Mouse (Mus musculus) embryo, embryonic 10.5 days (tissue): ENCODE results near the gene Hs1bp3.

Experiments
- DNase-seq: peaks from one replicate; pipeline ENCODE4 v3.0.0-alpha.2; 2015; ENCODE audit warnings: low spot score

The Hs1bp3 gene

DNA sequence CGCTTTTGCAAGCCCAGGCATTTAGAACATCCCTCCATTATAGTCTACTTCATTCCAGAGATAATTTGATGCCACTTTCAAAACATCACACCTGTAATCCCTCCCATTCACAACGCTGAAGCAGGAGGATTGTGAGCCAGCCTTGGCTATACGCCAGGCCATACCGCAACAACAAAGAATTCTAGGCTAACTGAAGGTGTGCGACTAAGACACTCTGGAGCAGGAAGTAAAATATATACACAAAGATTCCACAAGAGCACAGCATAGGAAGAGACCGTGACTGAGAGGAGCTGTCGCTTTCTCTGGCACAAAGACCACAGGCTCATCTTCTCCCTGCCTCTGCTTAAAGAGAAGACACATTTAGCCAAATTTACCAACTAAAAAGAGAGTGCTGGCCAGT is 49.2 kb downstream of the Hs1bp3 start:
- no peak for DNase-seq

DNA sequence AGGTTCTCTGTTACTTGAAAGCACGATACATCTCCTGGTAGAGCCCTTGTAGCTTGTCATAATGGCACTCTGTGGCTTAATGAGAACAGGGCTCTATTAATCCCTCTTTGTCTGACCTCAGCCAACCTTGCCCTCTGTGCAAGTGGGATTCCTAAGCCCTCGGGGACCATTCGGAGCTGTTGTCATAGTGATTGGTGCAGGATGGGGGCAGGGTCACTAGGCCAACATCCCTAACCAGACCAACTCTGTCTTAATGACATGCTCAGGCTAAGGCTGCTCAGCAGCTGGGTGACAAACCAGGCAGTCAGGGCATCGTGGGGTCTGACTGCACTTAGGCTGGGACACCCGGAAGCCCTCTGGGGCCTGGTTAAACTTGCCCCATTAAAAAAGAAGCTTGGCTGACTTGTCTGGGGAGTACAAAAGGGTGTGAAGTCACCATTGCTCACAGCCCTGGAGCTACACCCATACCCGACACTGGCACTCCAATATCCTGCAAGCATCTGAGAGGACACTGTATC is 51.1 kb downstream of the Hs1bp3 start:
- peak; percentile 92 for DNase-seq

DNA sequence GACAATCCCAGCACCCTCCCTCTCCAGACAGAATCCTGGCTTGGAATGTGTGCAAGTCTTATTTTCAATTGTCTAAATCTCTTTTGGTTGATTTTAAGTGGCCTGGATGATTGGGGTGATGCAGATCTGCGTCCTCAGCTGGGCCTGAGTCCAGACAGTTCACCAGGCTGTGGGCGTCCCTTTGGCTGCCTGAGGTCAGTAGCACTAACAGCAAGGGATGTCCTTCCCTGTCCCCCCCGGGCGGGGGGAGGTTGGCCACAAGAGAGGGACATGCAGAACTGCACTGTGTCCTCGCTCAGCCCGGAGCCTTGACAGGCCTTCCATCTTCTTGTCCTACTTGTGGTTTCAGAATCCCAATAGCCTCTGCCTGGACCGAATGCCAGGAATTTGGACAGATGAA is 52.1 kb downstream of the Hs1bp3 start:
- DNase-seq: peak; percentile 38

DNA sequence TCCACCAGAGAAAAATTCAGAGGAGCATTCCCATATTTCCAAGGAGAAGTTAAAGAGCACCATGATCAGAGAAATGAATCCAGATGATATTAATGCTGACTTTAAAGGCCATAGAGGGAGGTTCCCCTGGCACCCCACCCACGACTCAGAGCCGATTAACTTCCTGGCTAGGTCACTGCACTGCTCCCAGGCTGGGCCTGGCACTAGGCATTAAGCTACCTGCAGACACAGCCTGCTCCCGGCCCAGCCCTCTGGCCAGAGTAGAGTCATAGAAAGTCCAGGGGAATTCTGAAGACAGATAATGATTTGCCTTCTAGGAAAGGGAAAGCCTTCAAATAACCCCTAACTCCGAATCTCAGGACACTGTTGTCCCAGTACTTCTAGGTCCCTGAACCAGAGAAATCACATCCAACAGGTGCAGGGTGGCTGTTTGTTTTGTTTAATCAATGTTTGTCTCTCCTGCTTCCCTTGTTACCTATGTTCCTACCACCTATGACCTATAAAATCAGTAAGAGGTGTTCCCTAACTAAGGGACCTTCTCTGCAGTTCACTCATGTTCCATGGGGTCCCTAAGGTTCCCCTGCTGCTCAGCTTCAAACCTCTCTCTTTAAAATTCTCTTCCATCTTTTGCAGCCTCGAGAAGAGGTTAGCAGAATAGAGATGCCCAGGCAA is 52.8 kb downstream of the Hs1bp3 start:
- DNase-seq: no peak

DNA sequence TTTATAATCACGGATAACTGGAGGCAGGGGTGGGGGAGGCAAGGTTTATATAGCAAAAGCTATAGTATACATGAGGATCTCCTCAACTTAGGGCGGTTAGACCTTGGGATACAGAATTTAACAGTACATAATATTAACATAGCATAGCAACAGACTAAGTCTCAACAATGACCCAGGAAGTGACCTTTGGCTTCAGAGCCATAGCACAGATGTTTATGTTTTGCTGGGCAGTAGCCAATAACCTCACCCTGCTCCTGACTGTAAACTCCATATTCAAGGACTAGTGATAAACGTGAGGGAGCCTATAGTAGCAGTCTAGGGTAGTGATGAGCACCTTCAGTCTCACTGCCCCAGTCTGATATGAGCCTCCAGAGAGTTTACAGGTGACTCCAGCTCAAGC is 53.5 kb downstream of the Hs1bp3 start:
- no peak for DNase-seq

DNA sequence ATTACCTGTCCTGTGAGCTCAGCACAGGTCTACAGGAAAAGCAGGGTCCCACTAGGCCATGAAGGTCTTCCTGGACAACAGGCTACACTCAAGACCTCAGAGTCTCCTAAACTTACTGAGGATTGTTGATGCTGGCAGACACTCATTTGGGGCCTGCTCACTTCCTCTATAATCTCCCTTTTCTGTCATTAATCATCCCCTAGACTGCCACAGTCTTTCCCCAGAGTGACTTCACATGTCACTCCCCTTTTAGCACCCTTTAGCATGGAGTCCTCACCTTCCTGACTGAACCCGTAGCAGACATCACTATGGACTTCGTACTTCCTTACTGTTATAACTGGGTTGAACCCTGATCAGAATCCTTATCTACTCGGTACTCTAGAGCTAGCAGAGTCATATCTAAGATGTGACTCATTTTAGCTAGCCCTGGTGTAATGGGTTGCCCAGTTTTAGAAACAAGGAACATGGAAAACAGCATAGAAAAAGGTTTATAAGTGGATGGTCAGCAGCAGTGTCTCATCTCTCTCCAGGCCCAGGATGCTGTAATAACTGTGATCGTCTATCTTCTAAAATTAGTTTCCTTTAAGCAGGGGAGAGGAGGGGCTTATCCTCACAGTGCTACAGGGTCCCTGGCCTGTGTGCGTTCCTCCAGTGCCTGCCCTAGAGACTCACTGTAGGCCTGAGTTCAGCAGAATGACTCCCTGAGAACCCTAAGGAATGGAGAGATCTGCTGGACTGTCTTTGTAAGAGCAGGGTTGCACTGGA is 58.7 kb downstream of the Hs1bp3 start:
- no peak for DNase-seq

DNA sequence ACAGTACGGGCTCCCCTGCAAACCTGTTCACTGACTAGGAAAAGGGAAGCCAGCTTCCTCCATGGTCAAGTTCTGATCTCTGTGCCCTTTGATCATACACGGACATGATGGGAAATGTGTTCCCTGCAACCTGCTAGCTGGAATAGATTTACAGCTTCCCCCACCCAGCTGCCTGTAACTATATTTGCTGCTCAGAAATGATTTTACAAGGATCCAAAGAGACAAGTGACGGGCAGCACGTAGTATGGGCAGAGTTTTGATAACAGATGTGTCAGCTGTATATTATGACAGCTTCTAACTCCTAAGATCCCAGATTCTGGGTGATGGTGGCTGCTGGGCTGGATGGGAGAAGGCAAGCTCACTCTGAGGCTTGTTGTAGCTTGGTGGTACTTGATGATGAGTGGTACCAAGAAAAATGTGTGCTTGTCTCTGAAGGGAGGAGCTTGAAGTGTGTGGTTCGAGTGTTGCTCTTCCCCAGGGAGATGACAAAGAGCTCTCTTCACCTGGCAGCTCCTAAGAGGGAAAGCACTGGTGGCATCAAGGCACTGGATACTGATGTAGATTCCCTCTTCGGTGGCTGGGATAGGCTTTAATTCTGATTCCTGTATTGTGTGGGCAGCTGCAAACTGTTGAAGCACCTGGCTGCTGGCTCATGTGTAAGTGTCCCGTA is 59.4 kb downstream of the Hs1bp3 start:
- DNase-seq: no peak

DNA sequence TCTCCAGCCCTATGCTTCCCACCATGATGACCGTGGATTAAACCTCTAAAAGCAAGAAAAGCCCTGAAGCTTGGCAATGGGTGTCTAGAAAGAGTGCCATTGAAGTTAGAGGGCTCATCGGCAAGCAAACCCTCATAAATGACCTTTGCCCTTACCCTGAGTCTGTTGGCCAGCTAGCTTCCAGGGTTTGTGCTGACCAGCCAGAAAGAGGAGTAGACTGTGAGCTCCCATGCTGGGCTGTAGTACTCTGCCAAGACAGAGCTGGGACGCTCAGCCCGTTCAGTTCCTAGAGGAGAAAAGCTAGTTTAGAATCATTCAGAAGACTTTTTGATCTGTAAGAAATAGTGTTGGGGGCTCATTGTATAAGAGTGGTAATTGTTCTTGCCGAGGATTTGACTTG is 60.5 kb downstream of the Hs1bp3 start:
- DNase-seq: no peak

DNA sequence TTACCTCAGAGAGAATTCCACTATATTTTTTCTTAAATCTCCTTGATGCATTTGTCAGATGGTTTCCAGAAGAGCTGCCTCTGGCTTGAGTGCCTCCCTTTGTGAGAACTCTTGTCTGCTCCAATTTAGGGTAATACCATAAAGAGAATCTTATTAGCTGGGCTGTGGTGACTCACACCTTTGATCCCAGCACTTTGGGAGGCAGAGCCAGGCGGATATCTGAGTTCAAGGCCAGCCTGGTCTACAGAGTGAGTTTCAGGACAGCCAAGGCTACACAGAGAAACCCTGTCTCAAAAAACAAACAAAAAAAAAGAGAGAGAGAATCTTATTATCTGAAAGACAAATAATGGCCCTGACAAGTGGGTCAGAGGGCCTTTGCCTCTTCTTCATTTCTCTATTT is 63.9 kb downstream of the Hs1bp3 start:
- DNase-seq: no peak

DNA sequence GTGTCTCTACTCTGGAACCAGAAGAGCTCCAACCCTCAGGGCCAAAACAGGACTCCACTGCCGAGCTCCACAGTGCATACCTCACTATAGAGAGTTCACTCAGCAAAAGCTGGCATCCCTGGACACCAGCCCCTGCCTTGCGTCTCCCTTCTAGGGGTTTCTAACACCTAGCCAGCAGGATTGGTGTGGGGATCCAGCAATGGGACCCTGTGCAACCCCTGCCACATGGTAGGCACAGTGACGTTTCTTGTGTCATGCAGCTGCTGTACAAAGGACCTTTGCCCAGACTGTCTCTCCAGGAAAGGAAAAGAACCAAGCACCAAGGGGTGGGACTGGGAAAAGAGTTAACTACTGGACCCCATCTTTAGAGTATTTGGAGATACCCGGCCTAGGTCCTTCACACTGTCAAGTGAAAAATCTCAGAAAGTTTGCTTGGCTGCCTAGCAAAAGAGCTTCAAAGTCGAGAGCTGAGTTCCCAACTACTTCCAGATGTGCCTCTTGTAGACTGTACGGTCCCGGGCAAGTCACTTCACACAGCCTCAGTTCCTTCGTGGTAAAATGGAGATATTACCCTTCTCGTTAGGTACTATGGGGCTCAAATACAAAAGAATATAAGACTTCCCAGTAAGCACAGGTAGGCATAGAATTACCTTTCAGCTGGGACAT is 64.9 kb downstream of the Hs1bp3 start:
- DNase-seq: peak; percentile 34

DNA sequence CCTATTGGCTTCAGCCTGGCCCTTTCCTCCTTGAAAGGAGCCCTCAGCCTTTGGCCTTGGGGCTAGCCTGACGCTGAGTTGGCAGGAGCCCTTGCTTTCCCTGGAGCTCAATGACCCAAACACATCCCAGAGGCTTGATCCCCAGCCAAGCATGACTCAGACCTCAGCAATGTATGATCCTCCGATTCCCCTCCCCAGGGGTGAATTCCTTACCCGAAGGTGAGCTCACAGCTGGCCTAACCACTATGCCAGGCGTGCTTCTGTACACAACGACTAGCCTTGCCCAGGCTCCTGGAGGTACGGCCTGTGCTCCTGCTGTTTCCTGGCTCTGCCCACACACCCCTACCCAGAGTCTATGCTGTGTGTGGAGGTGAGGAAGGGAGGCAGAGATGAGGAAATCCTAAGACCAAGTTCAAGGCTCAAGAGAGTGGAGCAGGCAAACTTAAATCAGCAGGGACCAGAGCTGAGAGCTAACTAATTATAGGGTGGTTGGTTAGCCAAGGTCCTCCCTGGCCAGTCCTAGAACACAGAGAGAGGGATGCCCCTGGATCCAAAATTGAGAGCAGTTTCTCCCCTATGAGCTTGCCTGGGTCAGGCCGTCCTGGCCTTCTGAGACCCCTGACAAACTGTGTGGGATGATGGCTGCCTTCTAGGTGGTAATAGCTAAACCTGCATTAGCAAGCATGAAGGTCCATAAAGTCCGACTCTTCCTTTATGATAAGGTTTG is 66.7 kb downstream of the Hs1bp3 start:
- DNase-seq: no peak

DNA sequence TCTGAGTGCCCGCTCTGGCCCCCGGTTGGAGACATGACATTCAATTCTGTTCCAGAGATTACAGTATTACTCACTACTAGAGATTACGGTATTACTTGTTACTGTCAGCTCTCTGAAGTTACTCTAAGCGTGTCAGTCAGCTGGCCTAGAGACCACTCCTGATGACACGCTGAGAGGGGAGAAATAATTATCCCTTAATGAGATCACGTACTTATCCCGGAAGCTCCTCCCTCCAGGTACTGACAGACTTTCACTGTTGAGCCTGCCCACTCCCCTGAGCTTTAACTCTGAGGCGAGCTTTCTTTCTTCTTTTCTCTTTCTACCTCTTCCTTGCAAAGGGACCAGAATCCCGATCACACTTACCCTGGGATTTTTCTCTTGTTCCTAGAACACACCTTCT is 67.7 kb downstream of the Hs1bp3 start:
- DNase-seq: no peak

DNA sequence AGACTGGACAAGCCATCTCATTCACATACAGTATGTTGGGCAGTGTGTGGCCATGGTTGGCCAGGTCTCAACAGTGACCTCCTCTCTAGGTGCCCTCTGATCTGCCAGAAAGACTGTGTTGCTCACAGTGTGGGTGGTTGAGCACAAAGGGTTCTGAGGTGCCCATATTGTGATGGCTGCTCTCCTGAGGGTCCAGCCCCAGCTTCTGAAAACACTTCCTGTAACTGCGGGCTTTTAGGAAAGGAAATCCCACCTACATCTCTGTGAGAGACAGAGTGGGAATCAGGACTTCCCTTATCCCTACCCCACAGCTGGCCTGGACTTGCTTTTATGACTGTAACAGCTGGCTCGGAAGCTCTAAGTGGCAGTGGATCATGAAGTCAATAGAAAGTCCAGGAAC is 68.7 kb downstream of the Hs1bp3 start:
- no peak for DNase-seq

DNA sequence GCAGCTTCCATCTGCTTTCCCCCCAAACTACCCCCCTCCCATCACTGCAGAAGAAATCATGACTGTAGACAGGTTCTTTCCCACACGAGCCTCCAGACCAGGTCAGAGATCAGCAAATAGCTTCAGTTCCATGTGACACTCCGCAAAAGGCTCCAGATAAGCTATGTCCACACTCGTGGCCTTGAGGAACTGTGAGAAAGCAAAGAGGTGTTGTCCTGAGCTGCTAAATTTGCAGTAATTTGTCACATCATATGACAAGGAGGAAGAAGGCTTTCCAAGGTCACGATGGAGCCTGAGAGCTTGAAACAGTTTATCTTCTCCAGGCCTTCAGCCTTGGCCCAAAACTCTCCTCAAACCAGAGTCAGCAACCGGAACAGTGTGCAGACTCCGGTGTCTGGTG is 70.6 kb downstream of the Hs1bp3 start:
- no peak for DNase-seq

DNA sequence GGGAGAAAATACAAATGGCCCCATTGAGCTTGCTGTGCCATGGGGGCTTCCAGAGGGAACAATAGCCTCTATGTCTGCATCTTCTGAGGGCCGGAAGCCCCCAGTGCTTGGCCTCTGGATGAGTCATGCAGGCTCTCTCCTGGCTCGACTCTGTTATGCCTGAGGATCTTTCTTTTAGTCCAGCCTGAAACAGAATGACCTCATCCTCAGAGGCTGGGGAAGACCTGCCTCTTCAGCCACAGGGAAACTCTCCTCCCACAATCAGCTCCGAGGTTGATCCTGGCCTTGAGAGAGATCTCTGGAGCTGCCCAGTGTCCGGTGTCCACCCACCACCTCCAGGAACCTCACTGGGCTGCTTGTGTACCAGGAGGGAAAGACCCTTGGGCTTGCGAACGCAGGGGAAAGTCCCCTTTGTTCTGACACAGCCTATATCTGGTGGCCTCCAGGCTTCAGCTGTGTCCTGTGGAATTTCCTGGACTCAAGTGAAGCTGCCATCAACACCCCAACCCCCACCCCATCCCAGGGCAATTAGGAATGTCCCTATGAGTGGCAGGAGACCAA is 73.3 kb downstream of the Hs1bp3 start:
- peak; percentile 56 for DNase-seq

DNA sequence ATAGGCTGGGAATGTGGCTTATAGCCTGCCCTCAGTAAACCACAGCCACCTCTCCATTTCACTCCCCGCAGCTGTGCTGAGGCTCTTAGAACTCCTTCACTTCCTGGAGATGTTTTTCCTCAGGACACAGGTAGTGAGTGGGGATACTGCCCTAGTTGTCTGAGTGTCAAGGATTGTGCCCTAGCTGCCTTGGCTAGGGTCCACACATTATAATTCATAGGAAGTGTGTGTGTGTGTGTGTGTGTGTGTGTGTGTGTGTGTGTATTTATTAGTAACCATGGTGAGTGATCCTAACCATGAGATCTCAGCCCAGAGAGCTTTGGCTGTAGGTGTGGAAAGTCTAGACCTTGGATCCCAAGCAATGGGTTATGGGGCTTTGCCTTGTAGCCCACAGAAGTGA is 74.0 kb downstream of the Hs1bp3 start:
- no peak for DNase-seq

DNA sequence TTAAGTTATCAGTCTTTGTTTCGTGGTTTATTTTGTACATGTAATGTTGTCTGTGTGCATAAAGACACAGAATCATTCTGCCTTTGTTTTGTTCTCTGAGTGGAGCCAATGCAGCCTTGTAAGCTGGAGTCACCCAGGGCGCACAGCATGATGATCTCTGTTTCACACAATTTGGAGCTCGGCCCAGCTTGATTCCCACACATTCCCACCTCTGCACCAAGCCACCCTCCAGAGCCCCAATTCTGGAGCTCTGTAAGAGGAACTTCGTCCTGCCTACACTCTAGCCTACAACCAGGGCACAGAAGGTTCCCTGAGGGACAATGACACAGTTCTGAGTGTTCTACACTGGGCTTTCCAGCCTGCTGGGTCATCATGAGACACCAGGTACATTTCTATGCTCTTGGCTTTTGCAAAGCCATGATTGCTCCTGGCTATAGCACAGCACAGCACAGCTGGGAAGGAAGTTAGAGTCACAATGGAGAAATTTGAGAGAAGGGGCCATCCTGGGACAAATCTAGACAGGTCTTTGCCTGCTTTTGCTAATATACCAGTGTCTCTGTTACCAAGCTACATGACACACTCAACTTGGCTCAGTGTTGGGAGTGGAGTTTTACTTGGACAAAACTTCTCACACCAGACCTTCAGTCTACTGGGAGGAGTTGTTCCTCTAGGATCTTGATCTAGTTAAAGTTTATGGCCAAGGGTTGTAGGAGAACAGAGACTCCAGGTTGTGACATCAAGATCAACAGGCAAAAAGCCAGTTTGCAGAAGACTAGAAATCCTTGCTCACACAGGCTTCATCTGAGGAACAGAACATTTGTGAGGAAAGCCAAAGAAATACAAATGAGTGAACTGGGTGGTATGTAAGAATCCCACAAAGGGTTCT is 75.5 kb downstream of the Hs1bp3 start:
- DNase-seq: no peak

DNA sequence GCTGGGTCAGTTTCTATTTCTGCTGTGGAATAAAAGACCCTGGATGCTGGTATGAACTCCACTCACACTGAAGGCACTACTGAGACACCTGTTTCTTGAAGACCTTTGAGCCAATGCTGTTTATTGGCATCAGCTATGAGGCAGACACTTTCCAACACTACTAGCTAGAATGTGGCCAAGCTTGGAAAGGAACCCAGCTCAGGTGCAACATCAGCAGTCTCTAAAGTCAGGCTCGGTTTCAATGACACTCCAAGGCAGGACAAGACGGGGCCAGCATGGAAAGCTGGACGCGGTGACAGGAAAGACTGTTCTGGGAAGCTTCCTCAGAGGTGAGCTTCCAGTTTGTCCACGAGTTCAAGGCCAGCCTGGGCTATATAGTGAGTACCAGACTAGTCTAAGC is 80.0 kb downstream of the Hs1bp3 start:
- no peak for DNase-seq
